Mouse (Mus musculus) kidney, embryonic 15.5 days (tissue): ENCODE results near the gene Pnpla2. TPM values are rescaled to one million over a fixed set of nuclear protein-coding genes. Genes with fewer than 3 reads are reported as not detected.

Experiments used
- ATAC-seq: fragments of 200-750 bp; cut with Nextera tagmentation; replicated peaks from 2 replicates; pipeline ENCODE4 v1.8.0; 2017; ENCODE audit warnings: moderate TSS enrichment; ENCODE audit not compliant: low FRiP score
- H3K27ac ChIP-seq: fragments of 300-500 bp; sonication (generic); 2 replicates; pipeline ENCODE4 v1.5.1; 2015; ENCODE audit warnings: mild to moderate bottlenecking, inconsistent platforms
- H3K27me3 ChIP-seq: fragments of 300-500 bp; sonication (generic); 2 replicates; pipeline ENCODE4 v1.6.1; 2015; ENCODE audit warnings: inconsistent platforms
- H3K36me3 ChIP-seq: fragments of 300-500 bp; sonication (generic); 2 replicates; pipeline ENCODE4 v1.6.1; 2015; ENCODE audit warnings: inconsistent platforms
- H3K4me1 ChIP-seq: fragments of 300-500 bp; sonication (generic); 2 replicates; pipeline ENCODE4 v1.6.1; 2015; ENCODE audit warnings: inconsistent platforms
- H3K4me2 ChIP-seq: fragments of 300-500 bp; sonication (generic); 2 replicates; pipeline ENCODE4 v1.6.1; 2015; ENCODE audit warnings: moderate library complexity, mild to moderate bottlenecking, inconsistent platforms
- H3K4me3 ChIP-seq: fragments of 300-500 bp; sonication (generic); replicated peaks from 2 replicates; pipeline ENCODE4 v1.5.1; 2015; ENCODE audit warnings: mild to moderate bottlenecking, inconsistent platforms
- H3K9ac ChIP-seq: fragments of 300-500 bp; sonication (generic); 2 replicates; pipeline ENCODE4 v1.6.1; 2015; ENCODE audit warnings: mild to moderate bottlenecking, inconsistent platforms
- H3K9me3 ChIP-seq: fragments of 300-500 bp; sonication (generic); replicated peaks from 2 replicates; pipeline ENCODE4 v1.6.1; 2016; ENCODE audit warnings: inconsistent platforms
- WGBS: fragments of 180-500 bp; shearing (Covaris S2); methylation state at CpG from one replicate; pipeline ENCODE4 v1.1.7; 2015; ENCODE audit warnings: mixed read lengths; 5-methylcytosine and 5-hydroxymethylcytosine counted together
- polyA plus RNA-seq: library from polyadenylated mRNA; unstranded; fragments of >200 nt; fragmentation: Nextera tagmentation; extraction: Ambion mirVana; gene quantifications from 2 replicates; pipeline ENCODE4 v1.2.1, GENCODE M21; 2015

Gene Pnpla2
- polyA plus RNA-seq, 1 experiment from 2014 or later = 41.7 TPM

- Histone ChIP-seq H3K27ac (no peak overlapping the region), H3K4me2 (no peak overlapping the region), H3K36me3 (no peaks in the 10 kb centered on the region), H3K9ac (no peak overlapping the region), H3K4me1 (no peaks in the 10 kb centered on the region), H3K4me3 (no peak overlapping the region), H3K27me3 (no peaks in the 10 kb centered on the region), H3K9me3 (no peaks in the 10 kb centered on the region)
- WGBS = 79% methylated on average over 9 of the region's 9 CpGs
- ATAC-seq = no peak
Measured at GRCm38 (mm10) chr7:141420030-141420702, 34.8 kb upstream of the Pnpla2 start.

GRCm38 (mm10) chr7:141423811-141424210, 31.2 kb upstream of the Pnpla2 start:
- H3K27me3 ChIP-seq = no peaks in the 10 kb centered on the region
- no peak overlapping the region for H3K27ac ChIP-seq
- H3K4me1 ChIP-seq = peaks cover 5% of the 10 kb centered on the region; the same call in 1 of the 2 replicates
- H3K9ac ChIP-seq = no peak overlapping the region
- ATAC-seq = no peak
- no peak overlapping the region for H3K4me2 ChIP-seq
- no peaks in the 10 kb centered on the region for H3K36me3 ChIP-seq
- H3K9me3 ChIP-seq = no peaks in the 10 kb centered on the region
- no peak overlapping the region for H3K4me3 ChIP-seq
- WGBS = 65% methylated on average over 4 of the region's 4 CpGs

GRCm38 (mm10) chr7:141426948-141427730, 27.9 kb upstream of the Pnpla2 start:
- WGBS = 83% methylated on average over 12 of the region's 12 CpGs
- ATAC-seq = no peak
- Histone ChIP-seq H3K9ac (no peak overlapping the region), H3K27ac (no peak overlapping the region), H3K4me3 (no peak overlapping the region), H3K4me1 (peaks cover 19% of the 10 kb centered on the region), H3K9me3 (no peaks in the 10 kb centered on the region), H3K27me3 (no peaks in the 10 kb centered on the region), H3K36me3 (peaks cover 21% of the 10 kb centered on the region), H3K4me2 (no peak overlapping the region)

- Histone ChIP-seq H3K9ac (no peak overlapping the region), H3K4me1 (peaks cover 28% of the 10 kb centered on the region), H3K4me2 (peak overlapping the region; percentile 50), H3K36me3 (peaks cover 37% of the 10 kb centered on the region), H3K4me3 (no peak overlapping the region), H3K27me3 (no peaks in the 10 kb centered on the region), H3K9me3 (no peaks in the 10 kb centered on the region), H3K27ac (no peak overlapping the region)
- no peak for ATAC-seq
- WGBS = 48% methylated on average over 5 of the region's 5 CpGs
Measured at GRCm38 (mm10) chr7:141428701-141429100, 26.3 kb upstream of the Pnpla2 start.

GRCm38 (mm10) chr7:141429310-141429709, 25.7 kb upstream of the Pnpla2 start, which contains the start of gene Cend1:
Cend1 (minus strand) TSS chr7:141429491.
- H3K9ac ChIP-seq = 0 out of 2 replicates have a peak within 1 kb of the TSS, but pooled peaks have one; percentile 10
- 6% methylated on average over 19 of the region's 19 CpGs for WGBS
- no peak within 1 kb of the TSS for H3K27ac ChIP-seq
- H3K4me2 ChIP-seq = peak within 1 kb of the TSS; percentile 50
- peaks cover 39% of the 10 kb centered on the region for H3K36me3 ChIP-seq
- peaks cover 34% of the 10 kb centered on the region for H3K4me1 ChIP-seq
- no peaks in the 10 kb centered on the region for H3K27me3 ChIP-seq
- no peaks in the 10 kb centered on the region for H3K9me3 ChIP-seq
- peak; percentile 79 for ATAC-seq
- H3K4me3 ChIP-seq = peak within 1 kb of the TSS; percentile 28

GRCm38 (mm10) chr7:141429840-141430584, 25.0 kb upstream of the Pnpla2 start:
- 61% methylated on average over 9 of the region's 9 CpGs for WGBS
- H3K36me3 ChIP-seq = peaks cover 39% of the 10 kb centered on the region
- H3K27ac ChIP-seq = no peak overlapping the region
- no peaks in the 10 kb centered on the region for H3K9me3 ChIP-seq
- H3K27me3 ChIP-seq = no peaks in the 10 kb centered on the region
- H3K9ac ChIP-seq = 0 out of 2 replicates have a peak overlapping the region, but pooled peaks have one; percentile 10
- peaks cover 41% of the 10 kb centered on the region for H3K4me1 ChIP-seq
- H3K4me3 ChIP-seq = no peak overlapping the region
- ATAC-seq = no peak
- H3K4me2 ChIP-seq = peak overlapping the region; percentile 50

- Histone ChIP-seq H3K27ac (no peak overlapping the region), H3K9me3 (no peaks in the 10 kb centered on the region), H3K4me3 (no peak overlapping the region), H3K9ac (no peak overlapping the region), H3K4me2 (no peak overlapping the region), H3K4me1 (peaks cover 48% of the 10 kb centered on the region), H3K36me3 (peaks cover 39% of the 10 kb centered on the region), H3K27me3 (no peaks in the 10 kb centered on the region)
- WGBS = 93% methylated on average over 9 of the region's 9 CpGs
- no peak for ATAC-seq
Measured at GRCm38 (mm10) chr7:141430585-141431240, 24.3 kb upstream of the Pnpla2 start.

- Histone ChIP-seq H3K27ac (no peak overlapping the region), H3K4me1 (peaks cover 54% of the 10 kb centered on the region), H3K9ac (no peak overlapping the region), H3K9me3 (no peaks in the 10 kb centered on the region), H3K4me3 (no peak overlapping the region), H3K4me2 (no peak overlapping the region), H3K27me3 (no peaks in the 10 kb centered on the region), H3K36me3 (peaks cover 39% of the 10 kb centered on the region)
- no peak for ATAC-seq
- WGBS = 89% methylated on average over 19 of the region's 19 CpGs
Measured at GRCm38 (mm10) chr7:141431434-141432185, 23.4 kb upstream of the Pnpla2 start.

- 59% methylated on average over 8 of the region's 8 CpGs for WGBS
- Histone ChIP-seq H3K27ac (no peak overlapping the region), H3K4me3 (no peak overlapping the region), H3K36me3 (peaks cover 39% of the 10 kb centered on the region), H3K9ac (no peak overlapping the region), H3K4me1 (peaks cover 59% of the 10 kb centered on the region), H3K9me3 (no peaks in the 10 kb centered on the region), H3K4me2 (no peak overlapping the region), H3K27me3 (no peaks in the 10 kb centered on the region)
- ATAC-seq = no peak
Measured at GRCm38 (mm10) chr7:141432186-141432611, 22.8 kb upstream of the Pnpla2 start.

- Histone ChIP-seq H3K4me2 (no peak overlapping the region), H3K36me3 (peaks cover 40% of the 10 kb centered on the region), H3K4me1 (peaks cover 64% of the 10 kb centered on the region), H3K9me3 (no peaks in the 10 kb centered on the region), H3K27ac (no peak overlapping the region), H3K27me3 (no peaks in the 10 kb centered on the region), H3K4me3 (no peak overlapping the region), H3K9ac (no peak overlapping the region)
- WGBS = 85% methylated on average over 6 of the region's 6 CpGs
- no peak for ATAC-seq
Measured at GRCm38 (mm10) chr7:141432741-141433516, 22.1 kb upstream of the Pnpla2 start.
